Comparison of ENCODE assay signal across 15 mouse cellular contexts in genomic region chr1:194197516-194197915, GRCm38 (mm10).
A peak's percentile ranks its signal among the peaks of the same experiment; 100 is the strongest.
DNase-seq lines count a peak whose midpoint lies in the region; TF ChIP-seq lines count a peak whose summit lies in the region.
"Had no signal": no experiment of that assay in that cellular context is flagged by ENCODE, and none has a peak within 500 bp of the region (broad histone marks: within the 10 kb centered on the region; RNA-seq: fewer than 3 reads in every experiment).

No protein-coding gene starts in this region.

- H3K4me1 ChIP-seq in ES-E14 (ENCODE audit: control insufficient read depth in 2 of 2, insufficient read depth in 2 of 2, low read length in 2 of 2, poor library complexity in 1 of 2), result no peaks in the 10 kb centered on the region
- H3K4me1 ChIP-seq: embryonic facial prominence, embryonic 13.5 days; liver, embryonic 15.5 days; neural tube, embryonic 13.5 days had no signal

- H3K27ac ChIP-seq in ES-E14 (ENCODE audit: insufficient read depth, low read depth, low read length, poor library complexity, severe bottlenecking), result no peak overlapping the region
- H3K27ac ChIP-seq: embryonic facial prominence, embryonic 13.5 days; forebrain, embryonic 10.5 days; limb, embryonic 12.5 days; liver, embryonic 15.5 days; neural tube, embryonic 13.5 days had no signal

- H3K4me3 ChIP-seq in ES-E14 (ENCODE audit: insufficient read depth in 1 of 2, low read depth in 1 of 2, low read length in 2 of 2, poor library complexity in 1 of 2, severe bottlenecking in 1 of 2), result no peak overlapping the region
- H3K4me3 ChIP-seq: embryonic facial prominence, embryonic 13.5 days; forebrain, embryonic 10.5 days; limb, embryonic 12.5 days; liver, embryonic 15.5 days; neural tube, embryonic 13.5 days had no signal

- in situ Hi-C loops in ES-E14 (cut with MboI; ENCODE audit: low sequenced_read_pairs in 2 of 2, unreplicated experiment in 2 of 2), result no loop called here

- DNase-seq in kidney, adult 9 months, result peak; percentile 3
- DNase-seq in kidney, postnatal 25 days, result no peak
- no peak for DNase-seq in ES-E14 (ENCODE audit: low read depth, low spot score)
- DNase-seq in ZHBTc4 (ENCODE audit: low read depth, low spot score), result peak; percentile 7
- peak; percentile 8 for DNase-seq in heart, postnatal 4 days
- DNase-seq in urinary bladder, postnatal 4 days (ENCODE audit: low spot score in 2 of 2), result no peak
- no peak for DNase-seq in MN1 (ENCODE audit: low spot score)
- DNase-seq: adrenal gland, postnatal 25 days; cerebellum, adult 9-10 months; gastrocnemius, postnatal 36 days had no signal

- no peak overlapping the region for H3K9ac ChIP-seq in ES-E14 (ENCODE audit: insufficient read depth, low read depth, low read length, poor library complexity, severe bottlenecking)
- H3K9ac ChIP-seq: embryonic facial prominence, embryonic 13.5 days; limb, embryonic 12.5 days; liver, embryonic 15.5 days; neural tube, embryonic 13.5 days had no signal

- H3K9me3 ChIP-seq in ES-E14 (ENCODE audit: control insufficient read depth, insufficient read depth, low read depth, low read length), result no peaks in the 10 kb centered on the region
- H3K9me3 ChIP-seq: embryonic facial prominence, embryonic 13.5 days; forebrain, embryonic 10.5 days; limb, embryonic 12.5 days; liver, embryonic 15.5 days; neural tube, embryonic 13.5 days had no signal

- H3K36me3 ChIP-seq in ES-E14 (ENCODE audit: control insufficient read depth, insufficient read depth, low read length, poor library complexity, severe bottlenecking), result no peaks in the 10 kb centered on the region
- H3K36me3 ChIP-seq: embryonic facial prominence, embryonic 13.5 days; forebrain, embryonic 10.5 days; limb, embryonic 12.5 days; liver, embryonic 15.5 days; neural tube, embryonic 13.5 days had no signal

TF ChIP-seq in ES-E14, 5 proteins besides CTCF, POLR2A, EP300 and RAD21:
- TF ChIP-seq CHD2 (IDR thresholded peaks at IDR 0.05; ENCODE audit: low read depth, low read length) (no peak), MAFK (IDR thresholded peaks at IDR 0.05; ENCODE audit: insufficient read depth, low read depth, low read length) (peak; percentile 11; the same call in 1 of the 2 replicates), ZC3H11A (IDR thresholded peaks at IDR 0.05; ENCODE audit: borderline replicate concordance, low read depth, low read length) (no peak), HCFC1 (IDR thresholded peaks at IDR 0.05; ENCODE audit: borderline replicate concordance, insufficient read depth, low read length) (no peak)

Comparison
In these comparisons a context has a peak if more than half of its experiments do, and no peak if none do; other contexts are left out.
1. DNase-seq: peak in kidney, adult 9 months (single experiment), ZHBTc4 (single experiment) and heart, postnatal 4 days (single experiment); none in kidney, postnatal 25 days (0 of 2), ES-E14 (single experiment), urinary bladder, postnatal 4 days (0 of 2) and MN1 (single experiment).